Mouse (Mus musculus): ENCODE measurements around the gene Fkbp4.

GRCm38 (mm10) chr6:128385026-128385425 is 53.5 kb downstream of the Fkbp4 start:
- TF ChIP-seq CTCF (IDR thresholded peaks at IDR 0.05; ENCODE audit: low read depth), result no peak
- no peak for TF ChIP-seq EP300 (IDR thresholded peaks at IDR 0.05; ENCODE audit: low read depth)
